Mouse (Mus musculus) neutrophil, adult 5-6 weeks (primary cell): ENCODE measurements around the gene Cib2. TPM values are rescaled to one million over a fixed set of nuclear protein-coding genes. Genes with fewer than 3 reads are reported as not detected.
A peak's percentile ranks its signal among the peaks of the same experiment; 100 is the strongest.

Experiments used
- ATAC-seq: fragments of 151-379, 151-347 bp; 2 replicates; pipeline ENCODE4 v1.8.0; 2017; ENCODE audit warnings: mild to moderate bottlenecking, moderate TSS enrichment; ENCODE audit not compliant: insufficient number of reproducible peaks, poor library complexity, low FRiP score, severe bottlenecking; ENCODE audit errors: extremely low read depth
- total RNA-seq: library from RNA; stranded (forward); fragments of 200-1000 nt; gene quantifications from 2 replicates; pipeline ENCODE4 v1.2.3, GENCODE M21; 2017

Cib2 gene
- total RNA-seq, 1 experiment from 2014 or later: 3.1 TPM

DNA sequence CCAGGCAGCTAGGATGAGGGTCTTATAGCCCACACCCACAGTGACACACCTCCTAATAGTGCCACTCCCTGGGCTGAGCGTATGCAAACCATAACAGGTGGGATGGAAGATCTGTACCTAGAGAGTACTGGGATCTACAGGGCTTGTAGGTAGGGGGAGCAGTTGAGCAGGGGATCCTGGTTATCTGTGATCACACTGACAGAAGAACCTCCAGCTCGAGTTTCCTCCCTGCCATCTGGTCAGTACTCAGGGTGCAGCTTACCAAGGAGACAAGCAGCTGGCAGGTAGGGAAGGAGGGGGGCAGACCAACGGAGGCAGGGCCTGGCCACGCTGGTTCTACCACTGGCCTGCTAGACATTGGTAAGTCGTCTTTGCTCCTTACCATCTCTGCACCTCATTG, 7.6 kb downstream of the Cib2 start:
- no peak for ATAC-seq

DNA sequence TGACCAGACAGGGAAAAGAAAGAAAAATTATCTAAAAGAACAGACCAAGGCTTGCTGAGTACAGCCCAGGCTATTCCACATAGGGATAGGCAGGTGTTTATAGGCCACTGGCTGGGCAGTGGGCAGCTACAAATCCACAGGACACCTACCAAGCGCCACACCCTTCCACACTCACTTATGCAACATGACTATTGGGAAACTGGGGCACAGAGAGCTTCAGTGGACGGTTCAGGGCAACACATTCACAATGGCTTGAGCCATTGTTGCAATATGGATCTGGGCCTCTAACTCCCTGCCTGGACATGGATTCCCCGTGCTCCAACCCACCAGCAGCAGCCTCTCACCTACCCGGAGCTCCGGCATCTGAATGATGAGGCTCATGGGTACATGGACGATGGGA, 10.6 kb downstream of the Cib2 start:
- no peak for ATAC-seq

DNA sequence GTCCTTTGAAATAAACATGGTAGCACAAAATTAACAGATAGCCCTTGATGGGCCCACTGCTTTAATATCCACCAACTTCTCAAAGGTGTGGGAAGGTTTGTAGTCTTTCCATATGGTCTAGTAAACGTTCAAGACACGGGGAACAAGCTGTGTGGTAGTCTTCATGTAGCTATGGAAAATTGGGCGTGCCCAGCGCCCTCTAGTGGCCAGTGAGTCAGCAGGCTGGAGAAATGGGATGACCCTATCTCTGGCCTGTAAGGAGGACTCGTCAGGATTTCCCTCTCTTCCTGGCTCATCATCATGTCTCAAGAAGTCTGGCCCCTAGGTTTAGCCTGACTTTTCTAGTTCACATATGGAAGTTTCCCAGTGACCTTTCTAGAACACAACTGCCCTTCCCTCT, 12.5 kb downstream of the Cib2 start:
- ATAC-seq: 0 out of 2 replicates have a peak, but pooled peaks have one; percentile 31

DNA sequence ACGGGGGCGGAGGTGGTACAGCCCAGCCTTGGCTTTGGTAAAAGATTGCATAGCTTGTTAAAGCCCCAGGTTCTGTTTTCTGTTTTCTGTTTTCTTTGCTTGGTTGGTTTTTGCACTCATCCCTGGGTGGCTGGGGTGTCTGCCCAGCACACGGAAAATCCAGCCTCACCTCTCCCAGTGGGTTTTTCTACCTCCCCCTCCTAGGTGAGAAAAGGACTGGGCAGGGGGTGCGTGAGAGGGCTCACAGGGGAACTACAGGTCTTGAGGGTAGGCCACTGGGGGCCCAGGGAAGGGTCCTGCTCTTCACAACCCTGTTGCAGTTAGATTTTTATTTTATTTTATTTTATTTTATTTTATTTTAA, 15.1 kb downstream of the Cib2 start:
- no peak for ATAC-seq

GRCm38 (mm10) chr9:54544212-54544953, 15.6 kb downstream of the Cib2 start:
- no peak for ATAC-seq

DNA sequence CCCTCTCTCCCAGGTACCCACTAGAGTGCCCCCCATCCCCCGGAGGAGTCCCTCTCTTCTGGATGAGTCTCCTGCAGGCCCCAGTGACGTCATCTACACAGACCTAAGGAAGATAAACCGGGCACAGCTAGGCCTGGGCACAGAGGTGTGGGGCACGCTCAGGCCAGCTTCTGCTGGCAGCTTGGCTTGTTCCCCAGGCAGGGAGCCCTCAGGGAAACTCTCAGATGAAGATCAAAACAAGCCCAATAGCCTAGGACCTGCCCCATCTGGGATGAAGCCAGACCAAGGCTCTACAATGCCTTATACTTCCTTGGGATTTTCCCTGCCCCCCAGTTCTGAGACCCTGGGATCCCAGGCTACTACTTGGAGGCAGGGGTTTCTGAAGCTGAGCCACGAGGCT, 19.2 kb downstream of the Cib2 start:
- ATAC-seq: no peak

DNA sequence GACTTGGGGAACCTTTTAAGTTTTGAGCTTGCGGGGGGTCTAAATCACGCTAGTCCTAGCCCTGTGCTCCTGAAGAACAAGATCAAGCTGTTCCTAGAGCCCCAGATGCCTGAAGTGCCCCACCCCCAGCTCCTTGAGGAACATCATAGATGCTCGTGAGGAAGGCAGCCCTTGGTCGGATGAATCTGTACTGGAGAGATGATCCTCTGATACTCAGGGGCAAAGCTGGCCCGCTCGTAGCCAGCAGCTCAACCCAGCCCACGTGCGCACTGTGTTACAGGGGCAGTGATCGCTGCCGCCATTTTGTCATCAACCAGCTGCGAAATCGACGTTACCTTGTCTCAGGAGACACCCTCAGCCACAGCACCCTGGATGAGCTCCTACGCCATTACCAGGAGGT, 21.3 kb downstream of the Cib2 start, which contains the start of gene Sh2d7:
Gene Sh2d7, plus strand, starts transcription at position 301 of the 400 bp plus-strand sequence.
- ATAC-seq: no peak

DNA sequence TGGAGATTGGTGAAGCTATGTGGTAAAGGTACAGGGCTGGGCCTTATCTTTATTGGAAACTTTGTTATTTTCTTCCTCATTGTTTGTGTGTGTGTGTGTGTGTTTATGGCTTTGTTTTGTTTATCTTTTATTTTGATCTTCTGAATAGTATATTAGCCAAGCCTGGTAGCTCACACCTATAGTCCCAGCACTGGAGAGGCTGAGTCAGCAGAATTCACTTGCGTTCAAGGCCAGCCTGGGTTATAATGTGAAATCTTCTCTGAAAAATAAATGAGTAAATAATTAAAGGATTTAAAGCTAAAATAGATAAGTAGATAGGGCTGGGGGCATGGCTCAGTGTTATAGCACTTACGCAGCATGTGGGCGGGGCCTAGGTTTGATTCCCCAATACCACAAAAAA, 21.8 kb downstream of the Cib2 start:
- ATAC-seq: no peak

DNA sequence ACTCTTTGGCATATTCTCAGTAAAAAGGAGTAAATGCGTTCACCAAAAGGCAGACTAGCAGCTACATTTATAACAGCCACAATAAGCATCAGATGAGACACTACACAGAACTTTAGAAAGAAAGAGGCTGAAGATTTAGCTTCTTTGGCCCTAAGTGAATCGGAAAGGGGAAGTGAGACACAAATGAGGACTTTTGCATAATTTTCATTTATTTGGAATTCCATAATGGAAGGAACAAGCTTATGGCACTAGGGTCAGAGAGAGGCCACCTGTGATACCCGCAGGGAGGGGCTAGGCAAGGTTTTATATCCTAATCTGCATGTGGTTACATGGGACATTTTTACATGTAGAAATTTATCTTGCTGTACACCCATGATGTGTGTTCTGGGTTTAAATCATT, 22.5 kb downstream of the Cib2 start:
- ATAC-seq: no peak

- no peak for ATAC-seq
These were observed 23.0 kb downstream of the Cib2 start for GRCm38 (mm10) chr9:54537030-54537429.

DNA sequence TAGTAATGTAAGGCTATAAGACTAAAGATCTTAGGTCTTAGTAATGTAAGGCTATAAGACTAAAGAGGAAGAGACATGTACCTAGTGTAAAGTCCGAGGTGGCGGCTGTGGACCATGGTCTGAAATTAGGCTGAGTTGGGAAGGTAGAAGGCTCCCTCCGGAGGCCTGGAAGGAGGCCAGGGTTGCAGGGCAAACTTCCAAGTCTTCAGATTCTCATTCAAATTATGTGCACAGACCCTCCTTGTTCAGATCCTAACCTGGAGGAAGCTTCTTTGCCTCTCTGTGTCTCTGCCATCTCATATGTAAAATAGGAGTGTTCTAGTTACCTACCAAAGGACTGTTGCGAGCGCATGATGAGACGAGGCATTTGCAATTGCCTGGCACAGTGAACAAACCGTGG, 23.8 kb downstream of the Cib2 start:
- no peak for ATAC-seq

- ATAC-seq: no peak
These were observed 26.0 kb downstream of the Cib2 start for GRCm38 (mm10) chr9:54533975-54534374.

GRCm38 (mm10) chr9:54532926-54533325, 27.1 kb downstream of the Cib2 start:
- ATAC-seq: peak; percentile 13; the same call in 1 of the 2 replicates

DNA sequence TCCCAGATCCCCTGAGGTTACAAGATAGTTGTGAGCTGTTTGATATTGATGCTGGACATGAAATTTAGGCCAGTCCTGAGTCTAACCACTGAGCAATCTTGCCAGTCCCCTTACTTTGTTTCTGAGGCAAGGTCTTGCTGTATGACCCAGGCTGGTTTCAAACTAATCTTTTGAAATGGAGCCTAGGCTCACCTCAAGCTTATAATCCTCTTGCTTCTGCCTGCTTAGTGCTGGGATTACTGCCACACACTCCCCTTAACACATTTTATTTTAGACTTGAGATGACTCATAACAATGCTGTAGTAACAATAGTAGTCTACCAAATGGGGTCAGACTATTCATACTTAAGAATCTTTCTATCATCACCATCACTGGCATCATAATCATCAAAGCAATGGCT, 28.6 kb downstream of the Cib2 start:
- ATAC-seq: no peak

DNA sequence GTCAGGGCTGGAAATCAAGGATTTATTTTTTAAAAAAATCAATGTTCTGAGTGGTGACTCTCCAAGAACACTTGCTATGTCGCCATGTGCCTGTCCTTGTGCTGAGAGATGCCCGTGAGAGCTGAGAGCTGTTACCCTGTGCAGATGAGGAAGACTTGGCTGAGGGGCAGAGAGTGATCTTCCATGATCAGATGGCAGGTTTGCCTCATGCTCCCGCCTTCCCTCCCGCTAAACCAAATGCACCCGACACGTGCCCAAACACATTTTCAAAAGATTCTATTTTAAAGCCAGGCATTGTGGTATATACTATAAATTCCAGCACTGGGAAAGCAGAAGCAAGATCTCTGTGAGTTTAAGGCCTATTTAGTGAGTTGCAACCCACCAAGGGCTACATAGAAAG, 29.2 kb downstream of the Cib2 start:
- no peak for ATAC-seq

DNA sequence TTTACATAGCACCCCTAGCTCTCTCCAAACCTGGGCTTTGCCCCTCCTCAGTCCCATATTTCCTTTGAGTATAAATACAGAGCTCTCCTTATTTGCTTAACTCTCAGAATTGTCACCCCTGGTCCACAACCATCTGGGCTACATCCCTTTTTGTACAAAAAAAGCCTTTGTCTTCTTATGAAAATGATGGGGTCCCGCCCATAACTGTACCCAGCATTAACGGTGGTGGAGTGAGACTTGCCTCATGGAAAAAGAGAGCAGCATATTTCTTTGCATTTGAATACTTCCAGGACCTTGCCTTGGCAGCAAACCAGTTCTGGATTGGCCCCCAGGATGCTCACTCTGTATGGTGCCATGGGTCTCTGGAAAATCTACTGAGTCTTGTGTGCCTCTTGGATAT, 30.1 kb downstream of the Cib2 start:
- ATAC-seq: no peak

- ATAC-seq: no peak
These were observed 32.3 kb downstream of the Cib2 start for GRCm38 (mm10) chr9:54527694-54528093.

- ATAC-seq: no peak
These were observed 39.7 kb downstream of the Cib2 start for GRCm38 (mm10) chr9:54520286-54520685.

GRCm38 (mm10) chr9:54518921-54519320, 41.1 kb downstream of the Cib2 start:
- no peak for ATAC-seq

GRCm38 (mm10) chr9:54515991-54516390, 44.0 kb downstream of the Cib2 start:
- no peak for ATAC-seq

DNA sequence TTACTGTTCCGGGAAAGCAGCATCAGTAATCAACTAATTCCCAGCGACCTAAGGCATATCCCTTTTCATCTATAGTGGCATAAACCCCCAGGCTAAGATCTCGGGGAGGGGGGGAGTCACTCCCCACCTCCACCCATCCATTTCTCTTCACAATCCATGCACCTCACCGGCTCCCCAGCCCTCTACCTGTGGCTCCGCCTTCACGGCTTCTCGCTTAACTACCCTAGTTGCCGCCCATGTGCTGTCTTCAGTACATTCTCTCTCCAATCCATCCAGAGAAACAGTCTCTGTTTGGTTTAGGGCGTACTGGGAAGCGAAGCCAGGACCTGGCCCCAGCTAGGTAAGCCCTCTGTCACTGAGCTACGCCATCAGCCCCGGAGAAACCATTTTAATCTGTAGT, 57.1 kb downstream of the Cib2 start:
- no peak for ATAC-seq
